ENCODE assay signal across 9 mouse cellular contexts in genomic region chr9:76566515-76567280, GRCm38 (mm10). TPM values are rescaled to one million over a fixed set of nuclear protein-coding genes. Genes with fewer than 3 reads are reported as not detected.
A peak's percentile ranks its signal among the peaks of the same experiment; 100 is the strongest.
DNase-seq lines count a peak whose midpoint lies in the region; ATAC-seq and TF ChIP-seq lines count a peak whose summit lies in the region.
"Had no signal": no experiment of that assay in that cellular context is flagged by ENCODE, and none has a peak within 500 bp of the region (broad histone marks: within the 10 kb centered on the region; RNA-seq: fewer than 3 reads in every experiment).

Gene Fam83b, minus strand, starts transcription at chr9:76567116.

- peak within 1 kb of the TSS; percentile 72 for H3K9ac ChIP-seq in stomach, postnatal 0 days (ENCODE audit: low read length)

- ATAC-seq in granulocyte monocyte progenitor cell, adult 5-6 weeks (replicated peaks; ENCODE audit: poor library complexity, severe bottlenecking) = peak; percentile 65
- ATAC-seq in stomach, postnatal 0 days (ENCODE audit: low FRiP score, low TSS enrichment) = peak; percentile 97

- peaks cover 3% of the 10 kb centered on the region; the same call in 1 of the 2 replicates for H3K4me1 ChIP-seq in stomach, postnatal 0 days (replicated peaks; ENCODE audit: control insufficient read depth, insufficient read depth)

- TF ChIP-seq EP300 in stomach, postnatal 0 days (optimal IDR thresholded peaks at IDR 0.05) = no peak

- peak within 1 kb of the TSS; percentile 87 for H3K4me2 ChIP-seq in stomach, postnatal 0 days (replicated peaks; ENCODE audit: low read depth)

- 3% methylated on average over 37 of the region's 40 CpGs for WGBS in stomach, postnatal 0 days

- H3K9me3 ChIP-seq in stomach, postnatal 0 days (ENCODE audit: control insufficient read depth, low read length) = no peaks in the 10 kb centered on the region

- no peaks in the 10 kb centered on the region for H3K27me3 ChIP-seq in stomach, postnatal 0 days (ENCODE audit: control insufficient read depth, insufficient read depth, low read length)

- H3K4me3 ChIP-seq in stomach, postnatal 0 days (ENCODE audit: low read depth, low read length) = peak within 1 kb of the TSS; percentile 54

- peak; percentile 39 for TF ChIP-seq CTCF in stomach, postnatal 0 days (IDR thresholded peaks at IDR 0.05; ENCODE audit: low read depth)

- DNase-seq in cerebellum, postnatal 10 days = peak; percentile 4 to 13
- no peak for DNase-seq in cerebellum, adult 8-10 months
- DNase-seq in adrenal gland, adult 2 months = peak; percentile 30
- DNase-seq in kidney, postnatal 10 days = peak; percentile 72
- peak; percentile 75 for DNase-seq in lung, postnatal 36 days
- peak; percentile 91 for DNase-seq in stomach, postnatal 0 days (ENCODE audit: low spot score)
- no peak for DNase-seq in spleen, postnatal 10 days (ENCODE audit: low spot score in 2 of 2)

- H3K36me3 ChIP-seq in stomach, postnatal 0 days (ENCODE audit: control insufficient read depth, insufficient read depth, low read length) = no peaks in the 10 kb centered on the region

- H3K27ac ChIP-seq in stomach, postnatal 0 days (replicated peaks) = peak within 1 kb of the TSS; percentile 92

RNA-seq across cellular contexts. Expression of gene Fam83b, which starts in this region (rescaled TPM):
- total RNA-seq in adrenal gland, adult 2 months (2021) = under 1 TPM; 0.23 to 0.55 TPM
- not detected in 2 replicates for polyA plus RNA-seq in adrenal gland, adult 2 months (2012; rRNA removed)
- not detected in 2 replicates for total RNA-seq in granulocyte monocyte progenitor cell, adult 5-6 weeks (2014; fragmentation: Nextera tagmentation)
- total RNA-seq in granulocyte monocyte progenitor cell, adult 5-6 weeks (2017) = not detected in 2 replicates
- polyA plus RNA-seq in stomach, postnatal 0 days (2015; fragmentation: Nextera tagmentation; extraction: Ambion mirVana) = 4.7 and 5.3 TPM in 2 replicates
- polyA plus RNA-seq: C2C12 had no signal

Comparison
In these comparisons a context has a peak if more than half of its experiments do, and no peak if none do; other contexts are left out.
1. DNase-seq: peak in cerebellum, postnatal 10 days (2 of 2), kidney, postnatal 10 days (single experiment), lung, postnatal 36 days (single experiment) and stomach, postnatal 0 days (single experiment); none in cerebellum, adult 8-10 months (single experiment) and spleen, postnatal 10 days (0 of 2).
2. Peak in DNase-seq in adrenal gland, adult 2 months; RNA of the gene not detected or under 1 TPM.
3. Peak in ATAC-seq in granulocyte monocyte progenitor cell, adult 5-6 weeks; RNA of the gene not detected or under 1 TPM.